Mouse (Mus musculus) layer of hippocampus, adult 8-10 months (tissue): ENCODE data around the gene Adam17. TPM values are rescaled to one million over a fixed set of nuclear protein-coding genes. Genes with fewer than 3 reads are reported as not detected.

Experiments used
- DNase-seq, 2 experiments: peaks; one replicate each; pipeline ENCODE4 v3.0.0; 2022; ENCODE audit warnings: low spot score in 2 of 2
- total RNA-seq, 4 experiments: library from RNA; stranded (reverse); gene quantifications; 2 replicates each; pipeline ENCODE4 v1.2.4; 2022

The Adam17 gene
- total RNA-seq, 4 experiments from 2014 or later: 18.5 to 21.0 (median 19.5) TPM

DNA sequence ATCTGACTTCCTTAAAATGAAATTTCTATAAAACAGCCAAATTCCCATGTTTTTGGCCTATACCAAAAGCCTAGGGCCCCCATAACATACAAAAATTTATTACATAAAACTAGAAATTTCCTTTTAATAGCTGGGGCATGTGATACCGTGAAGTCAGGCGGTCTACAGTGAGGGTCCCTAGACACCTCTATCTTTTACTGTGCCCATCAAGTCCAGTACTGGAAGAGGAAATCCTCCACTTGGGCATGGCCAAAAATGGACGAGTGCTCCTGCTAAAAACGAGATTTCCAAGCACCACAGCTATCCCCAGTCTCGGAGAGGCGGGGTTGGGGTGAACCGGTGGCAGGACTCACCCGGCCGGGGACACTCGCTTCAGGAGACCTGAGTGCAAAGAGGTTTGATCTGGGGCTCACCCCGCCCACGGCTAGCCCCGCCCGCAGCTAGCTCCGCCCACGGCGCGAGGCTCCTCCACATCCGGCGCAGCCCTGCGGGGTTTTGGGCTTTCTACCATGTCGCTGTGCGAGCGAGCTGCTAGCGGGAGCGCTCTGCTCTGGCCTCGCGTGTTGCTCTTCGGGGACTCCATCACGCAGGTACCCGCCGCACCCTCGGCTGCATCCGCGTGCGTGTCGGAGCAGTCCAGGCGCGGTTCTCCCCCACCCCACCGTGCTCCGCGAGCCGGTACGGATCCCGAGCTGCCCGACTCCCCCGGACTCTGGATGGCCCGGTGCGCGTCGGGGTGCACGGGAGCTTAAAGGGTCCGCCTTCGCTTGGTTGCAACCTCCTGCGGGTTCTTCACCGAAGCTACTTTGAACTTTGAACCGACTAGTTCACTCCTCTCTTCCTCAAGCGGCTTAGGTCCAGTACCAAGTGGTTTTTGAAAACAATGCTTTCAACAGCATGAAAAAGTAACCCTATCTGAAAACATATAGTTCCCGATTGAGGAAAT, 57.2 kb downstream of the Adam17 start, which contains the start of gene Iah1:
Gene Iah1 (plus strand): TSS at position 467 of the 946 bp plus-strand sequence.
- DNase-seq: peak; percentile 44 to 63

DNA sequence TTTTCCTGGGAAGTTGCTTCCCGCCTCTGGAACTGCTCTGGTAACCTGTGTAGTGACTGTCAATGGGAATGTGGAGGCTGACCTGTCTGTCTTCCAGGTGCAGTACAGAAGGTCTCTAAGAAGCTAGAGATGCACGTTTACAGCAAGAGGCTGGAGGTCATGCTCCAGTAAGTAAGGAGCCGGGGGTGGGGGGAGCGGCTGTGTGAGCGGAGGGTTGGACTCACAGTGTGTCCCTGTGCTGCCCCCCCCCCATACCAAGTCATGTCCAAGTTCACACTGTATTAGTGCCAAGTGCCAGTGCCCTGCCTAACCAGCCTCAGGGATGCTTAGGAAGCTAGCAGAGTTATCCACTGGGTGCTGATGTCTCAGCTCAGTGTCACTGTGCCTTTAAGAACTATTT, 61.2 kb downstream of the Adam17 start:
- DNase-seq: no peak

DNA sequence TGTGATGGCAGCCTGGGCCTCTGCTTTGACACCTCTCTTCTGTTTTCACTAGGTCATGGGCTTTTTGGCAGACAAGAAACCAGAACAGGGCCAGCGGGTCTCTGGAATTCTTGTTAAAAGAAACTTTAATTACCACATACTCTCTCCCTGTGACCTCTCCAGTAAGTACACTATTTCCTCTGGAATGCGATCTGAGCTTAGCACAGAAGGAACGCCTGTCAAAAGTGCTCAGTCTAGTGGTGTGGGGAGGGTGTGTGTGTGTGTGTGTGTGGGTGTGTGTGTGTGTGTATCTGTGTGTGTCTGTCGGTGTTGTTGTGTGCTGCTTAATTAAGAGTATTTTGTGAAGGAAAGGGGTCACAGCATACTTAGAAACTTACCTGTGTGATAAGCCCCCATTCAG, 66.7 kb downstream of the Adam17 start:
- no peak for DNase-seq

DNA sequence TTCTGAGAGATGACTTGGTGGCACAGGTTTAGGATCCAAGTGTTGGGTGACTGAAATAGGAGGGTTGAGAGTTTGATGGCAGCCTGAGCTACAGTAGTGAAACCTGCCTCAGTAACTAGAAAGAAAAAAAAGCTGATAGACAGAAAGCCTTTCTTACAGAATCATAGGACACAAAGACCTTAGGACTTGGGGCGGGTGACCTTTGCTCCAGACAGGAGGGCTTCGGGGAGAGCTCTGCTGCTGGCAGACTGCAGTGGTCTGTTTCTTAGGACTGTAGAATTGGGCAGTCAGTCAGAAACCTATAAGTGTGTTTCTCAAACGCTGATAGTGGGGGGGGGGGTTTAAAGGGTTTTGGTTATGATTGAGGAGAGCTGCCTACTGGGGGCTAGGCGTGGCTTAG, 67.7 kb downstream of the Adam17 start:
- DNase-seq: no peak

DNA sequence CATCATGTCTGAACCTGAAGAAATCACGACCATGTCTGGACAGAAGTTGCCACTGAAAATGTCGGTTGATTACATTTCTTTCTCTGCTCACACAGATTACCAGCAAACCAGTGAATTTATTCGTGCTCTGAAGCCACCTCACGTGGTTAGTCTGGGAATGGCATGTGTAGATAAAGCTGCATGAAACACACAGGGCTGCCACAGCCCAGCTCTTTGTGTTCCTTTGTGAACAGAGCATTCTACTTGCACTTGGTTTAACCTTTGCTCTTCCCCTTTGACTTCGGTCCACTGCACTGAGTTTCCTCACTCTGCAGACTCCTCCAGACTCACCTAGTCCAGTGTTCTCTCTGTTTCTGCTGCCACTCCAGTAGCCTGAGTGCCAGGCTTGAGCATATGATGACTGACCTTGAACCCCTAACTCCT, 71.1 kb downstream of the Adam17 start:
- no peak for DNase-seq

DNA sequence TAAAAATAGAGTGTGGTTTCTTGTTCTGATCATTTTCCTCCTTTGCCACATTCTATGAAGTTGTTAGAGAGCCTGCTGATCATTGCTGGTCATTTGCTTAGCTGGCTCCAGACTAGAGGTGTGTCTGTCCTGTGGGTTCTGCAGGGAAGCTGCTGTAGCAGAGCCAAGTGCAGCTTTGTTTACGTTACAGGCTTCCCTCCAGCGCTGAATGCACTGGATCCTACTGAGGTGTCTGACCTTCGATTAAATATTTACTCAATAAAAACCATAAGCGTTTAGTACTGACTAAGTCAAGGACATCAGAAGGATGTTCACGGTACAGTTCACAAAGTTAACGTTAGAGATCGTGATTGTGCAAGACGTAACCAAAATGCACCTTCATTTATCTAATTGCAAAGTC, 71.5 kb downstream of the Adam17 start:
- no peak for DNase-seq

DNA sequence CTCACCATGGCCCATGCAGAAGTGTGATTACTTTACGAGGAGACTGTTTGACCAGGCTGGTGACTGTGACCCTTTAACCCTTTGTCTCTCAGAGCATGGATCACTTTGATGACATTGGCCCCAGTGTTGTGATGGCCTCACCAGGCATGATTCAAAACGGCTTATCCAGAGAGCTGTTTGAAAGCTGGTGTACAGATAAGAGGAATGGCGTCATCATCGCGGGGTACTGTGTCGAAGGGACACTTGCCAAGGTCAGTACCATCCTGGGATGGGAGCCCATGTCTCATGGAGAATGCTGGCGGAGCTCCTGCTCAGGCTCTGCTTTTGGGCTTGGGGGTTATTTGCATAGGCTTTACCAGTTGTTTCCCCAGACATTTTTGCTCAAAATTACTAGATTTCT, 72.1 kb downstream of the Adam17 start:
- no peak for DNase-seq

DNA sequence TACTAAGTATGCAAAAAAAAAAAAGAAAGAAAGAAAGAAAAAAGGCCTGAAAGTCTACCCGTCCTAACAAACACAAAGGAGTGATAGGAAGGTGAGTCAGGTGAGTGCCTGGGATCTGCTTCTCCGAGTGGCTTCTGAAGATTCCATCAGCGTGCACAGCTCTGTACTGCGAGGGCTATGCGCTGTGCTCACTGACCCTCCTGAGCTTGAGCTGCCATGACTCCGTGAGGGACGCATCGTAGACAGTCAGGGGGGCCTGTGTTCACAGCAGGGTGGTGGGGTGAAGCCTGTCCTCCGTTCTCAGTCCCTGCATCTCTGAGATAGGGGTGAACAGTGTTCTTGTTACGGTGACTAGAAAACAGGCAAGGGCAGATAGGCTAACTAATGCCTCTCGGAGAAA, 74.6 kb downstream of the Adam17 start:
- DNase-seq: no peak

DNA sequence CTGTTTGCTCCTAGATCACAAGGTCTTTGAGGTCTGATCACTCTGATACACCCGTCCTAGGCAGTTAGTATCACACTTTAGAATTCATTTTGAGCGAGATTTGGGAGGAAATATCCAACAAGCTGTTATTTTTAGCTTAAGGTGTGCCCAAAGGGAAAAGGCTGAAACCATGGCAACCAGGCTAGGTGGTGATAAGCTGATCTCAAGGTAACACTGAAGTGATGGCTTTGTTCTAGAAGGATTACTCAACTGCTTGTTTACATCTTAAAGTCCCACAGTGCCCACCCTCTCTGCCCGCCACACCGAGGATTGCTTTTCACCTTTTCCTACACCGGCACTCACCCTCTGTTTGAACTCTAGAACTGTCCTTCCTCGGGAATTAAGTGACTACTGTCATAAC, 83.8 kb downstream of the Adam17 start:
- no peak for DNase-seq

DNA sequence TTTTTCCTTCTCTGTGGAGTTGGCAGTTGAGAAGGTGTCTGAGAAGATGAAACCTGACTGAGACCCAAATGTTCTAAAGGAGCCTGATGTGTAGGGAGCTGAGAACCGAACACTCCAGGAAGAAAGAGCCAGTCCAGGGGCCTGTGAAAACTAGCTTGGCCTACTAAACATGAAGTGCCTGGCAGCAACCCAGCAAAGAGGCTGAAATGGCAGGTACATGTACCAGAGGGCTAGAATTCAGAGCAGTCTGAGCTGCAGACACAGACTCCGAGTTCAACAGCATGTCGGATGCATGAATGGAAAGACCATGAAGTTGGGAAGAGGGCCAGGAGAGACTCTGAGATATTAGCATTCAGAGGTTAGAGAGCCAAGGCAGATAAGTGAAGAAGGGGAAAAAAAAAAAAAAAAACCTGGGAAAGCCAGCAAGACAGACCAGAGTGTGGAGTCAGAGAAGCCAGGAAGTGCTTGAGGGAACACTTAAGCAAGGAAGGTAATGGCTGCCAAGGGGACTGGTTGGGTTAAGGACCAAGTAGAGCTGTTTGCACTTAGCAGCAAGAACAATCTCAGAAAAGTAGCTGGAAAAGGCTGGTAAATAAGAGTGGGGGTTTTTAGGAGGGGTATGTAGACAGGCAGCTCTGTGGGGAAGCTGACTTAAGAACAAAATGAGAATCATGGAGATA, 84.6 kb downstream of the Adam17 start:
- no peak for DNase-seq

DNA sequence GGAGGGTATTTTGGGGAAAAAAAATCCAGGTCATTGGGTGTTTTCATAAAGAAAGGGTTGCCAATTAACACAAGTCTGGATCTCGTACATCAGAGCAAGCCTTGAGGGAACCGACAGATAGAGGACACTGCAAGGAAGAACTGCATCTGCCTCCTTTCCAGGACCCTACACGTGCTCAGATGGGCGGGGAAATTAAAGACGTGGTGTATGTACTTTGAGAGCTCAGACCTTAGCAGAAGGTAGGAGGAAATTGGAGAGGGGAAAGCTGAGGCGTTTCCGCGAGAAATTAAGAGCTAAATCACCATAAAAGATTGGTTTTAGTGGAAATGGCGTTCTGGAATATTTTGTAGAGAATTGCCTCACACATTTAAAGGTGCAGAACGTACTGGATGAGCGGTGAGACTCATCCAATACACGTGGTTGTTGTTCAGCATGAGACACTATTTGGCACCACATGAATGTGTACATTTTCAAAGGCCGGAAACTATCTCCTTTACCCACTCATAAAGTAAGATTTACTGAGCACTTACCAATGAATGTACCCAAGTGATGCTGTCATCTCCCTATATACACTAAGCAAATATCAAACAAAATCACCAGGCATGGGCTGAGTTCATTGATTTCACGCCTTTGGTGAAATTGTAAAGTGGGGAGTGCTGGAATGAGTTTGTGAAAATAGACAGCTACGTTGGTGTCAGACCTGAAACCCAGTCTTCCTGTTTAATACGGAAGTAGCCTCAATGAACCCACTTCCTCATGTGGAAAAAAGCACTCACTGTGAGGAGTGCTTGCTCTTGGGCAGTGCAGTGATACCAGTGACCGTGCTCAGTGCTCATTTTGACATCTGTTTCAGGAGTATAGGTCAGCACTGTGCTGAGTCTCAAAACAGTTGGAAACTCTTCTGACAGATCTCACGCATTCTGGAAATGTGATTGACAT, 86.5 kb downstream of the Adam17 start:
- no peak for DNase-seq

DNA sequence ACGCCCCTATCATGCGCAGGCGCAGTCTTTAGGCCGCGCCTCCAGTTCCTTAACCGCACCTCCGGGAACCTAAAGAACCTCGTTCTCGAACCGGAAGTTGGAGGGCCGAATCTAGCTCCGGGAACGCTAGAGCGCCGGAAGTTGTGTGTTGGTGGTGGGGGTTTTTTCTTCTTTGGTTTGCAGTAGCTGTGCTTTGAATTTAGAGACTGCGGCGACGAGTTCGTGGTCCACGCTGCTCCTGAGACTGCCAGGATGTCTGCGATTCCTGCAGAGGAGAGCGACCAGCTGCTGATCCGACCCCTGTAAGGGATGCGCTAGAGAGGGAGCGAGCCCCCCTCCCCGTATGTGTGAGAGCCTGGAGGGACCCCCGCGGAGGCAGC, 87.2 kb downstream of the Adam17 start, which contains the start of gene Itgb1bp1:
Gene Itgb1bp1 (minus strand): TSS at position 42 of the 380 bp plus-strand sequence.
- DNase-seq: peak; percentile 97 to 99

DNA sequence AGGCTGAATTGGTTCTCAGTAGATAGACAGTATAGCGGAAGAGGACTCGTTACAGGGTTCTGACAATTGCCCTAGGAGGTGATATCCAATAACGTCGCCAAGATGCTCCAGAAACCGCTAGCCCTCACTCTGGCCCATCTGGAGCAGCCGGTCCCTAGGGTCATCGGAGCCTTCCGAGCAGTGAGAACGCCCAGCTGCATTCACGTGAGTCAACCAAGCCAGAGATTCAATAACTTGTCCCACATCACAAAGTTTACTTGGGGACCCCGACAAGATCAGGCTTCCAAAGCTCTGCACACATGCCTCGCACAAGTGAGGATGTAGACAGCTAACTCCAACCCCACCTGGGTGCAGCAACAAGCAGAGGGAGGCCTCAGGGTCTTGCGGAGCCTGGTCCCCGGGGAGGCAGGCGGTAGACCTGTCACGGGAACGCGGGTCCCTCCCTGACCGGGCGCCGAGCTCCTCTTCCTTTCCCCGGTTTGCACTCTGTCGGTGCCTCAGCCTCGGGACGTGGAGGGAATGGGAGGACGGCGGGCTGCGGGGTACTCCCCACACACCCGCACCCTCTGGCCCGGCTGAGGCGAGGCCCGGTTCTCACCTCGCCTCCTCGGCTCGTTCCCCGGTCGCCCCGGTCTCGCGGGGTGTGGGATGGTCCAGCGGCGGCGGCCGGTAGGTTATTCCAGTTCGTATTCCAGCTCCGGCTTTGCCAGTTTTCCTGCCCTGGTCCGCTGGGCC, 87.8 kb downstream of the Adam17 start:
- DNase-seq: no peak

DNA sequence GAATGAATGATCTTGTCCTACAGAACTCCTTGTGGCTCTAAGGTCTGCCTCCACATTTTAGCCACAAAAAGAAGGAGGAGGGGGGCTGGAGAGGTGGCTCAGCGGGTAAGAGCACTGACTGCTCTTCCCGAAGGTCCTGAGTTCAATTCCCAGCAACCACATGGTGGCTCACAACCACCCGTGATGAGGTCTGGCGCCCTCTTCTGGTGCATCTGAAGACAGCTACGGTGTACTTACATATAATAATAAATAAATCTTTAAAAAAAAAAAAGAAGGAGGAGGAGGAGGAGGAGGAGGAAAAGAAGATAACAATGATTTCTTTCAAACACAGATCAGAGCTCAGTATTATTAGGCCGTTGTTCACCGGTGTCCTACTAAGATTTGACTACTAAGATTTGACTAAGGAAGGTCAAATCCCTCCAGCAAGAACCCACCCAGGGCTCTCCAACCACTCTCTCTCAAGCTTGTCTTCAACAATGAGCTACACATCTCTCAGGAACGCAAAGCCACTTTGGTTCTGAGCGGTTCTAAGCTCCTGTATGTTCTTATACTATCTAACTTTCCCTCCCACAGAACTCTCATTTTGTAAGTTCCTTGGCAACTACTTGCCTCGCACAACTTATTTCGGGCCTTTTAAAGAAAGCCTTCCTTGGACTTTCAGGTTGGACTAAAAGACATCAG, 88.5 kb downstream of the Adam17 start, which contains the start of gene Cpsf3:
Gene Cpsf3 (plus strand): TSS at position 631 of the 681 bp plus-strand sequence.
- no peak for DNase-seq

DNA sequence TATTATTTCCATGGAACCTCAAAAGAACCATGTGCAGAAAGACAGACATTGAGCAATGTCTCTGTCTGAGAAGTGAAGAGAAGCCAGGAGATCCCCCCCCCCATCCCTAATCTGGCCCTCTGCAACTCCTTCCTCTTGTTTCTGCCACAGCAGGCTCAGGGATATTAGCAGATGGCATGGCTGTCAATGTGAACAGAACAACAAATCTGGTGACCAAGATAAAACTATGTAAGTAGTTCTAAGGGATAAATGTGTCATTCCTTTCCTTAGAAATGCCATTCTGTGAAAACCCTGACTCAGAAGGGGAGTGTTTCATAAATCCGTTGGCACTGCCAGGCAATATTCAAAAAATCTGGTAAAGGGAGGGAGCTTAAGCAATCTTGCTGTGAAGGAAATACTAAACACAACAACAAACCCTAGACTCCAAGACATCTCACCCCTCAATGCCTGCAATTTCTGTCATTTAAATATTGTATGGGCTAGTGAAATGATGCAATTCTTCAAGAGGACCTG, 96.0 kb downstream of the Adam17 start:
- DNase-seq: no peak

DNA sequence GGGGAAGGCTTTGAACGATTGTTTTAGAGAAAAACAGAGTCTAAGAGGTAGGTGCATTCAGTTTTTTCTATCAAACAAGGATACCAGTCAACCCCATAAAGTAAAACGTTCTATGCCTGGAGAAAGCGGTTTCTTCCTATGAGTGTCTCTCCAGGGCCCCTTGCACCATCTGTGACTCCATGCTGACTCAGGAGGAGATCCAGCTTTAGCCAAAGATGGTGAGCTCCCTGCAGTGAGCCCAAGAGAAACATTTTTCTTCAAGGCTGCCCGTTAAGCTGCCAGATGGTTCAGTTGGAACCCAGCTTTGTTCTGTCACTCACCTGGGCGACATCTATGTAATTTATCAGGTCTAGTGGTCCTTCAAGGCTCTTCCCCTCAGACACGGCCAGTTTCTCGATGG, 99.0 kb downstream of the Adam17 start:
- no peak for DNase-seq
